Mouse (Mus musculus) G1E (cell line): ENCODE results near the gene Klhl32. TPM values are rescaled to one million over a fixed set of nuclear protein-coding genes. Genes with fewer than 3 reads are reported as not detected.

ENCODE experiments used
- ATAC-seq: 2 replicates; pipeline ENCODE4 v1.8.0; 2016; ENCODE audit warnings: mild to moderate bottlenecking; ENCODE audit not compliant: insufficient number of reproducible peaks, poor library complexity, low FRiP score, severe bottlenecking; ENCODE audit errors: extremely low read depth
- DNase-seq: peaks from one replicate; pipeline ENCODE4 v3.0.0; 2012; ENCODE audit warnings: low spot score
- H3K27me3 ChIP-seq: 2 replicates; pipeline ENCODE4 v1.6.1; 2012; ENCODE audit warnings: mild to moderate bottlenecking, low read length, inconsistent platforms; ENCODE audit not compliant: insufficient read depth
- H3K36me3 ChIP-seq: replicated peaks from 2 replicates; pipeline ENCODE3; 2012; ENCODE audit warnings: mild to moderate bottlenecking, inconsistent platforms
- H3K4me1 ChIP-seq: 2 replicates; pipeline ENCODE4 v1.6.1; 2012; ENCODE audit warnings: low read depth, low read length, inconsistent platforms, mixed read lengths; ENCODE audit not compliant: insufficient read depth
- H3K4me3 ChIP-seq: 2 replicates; pipeline ENCODE4 v1.5.1; 2012; ENCODE audit warnings: low read depth, mild to moderate bottlenecking, inconsistent platforms, low read length, moderate library complexity, mixed read lengths
- H3K9me3 ChIP-seq: replicated peaks from 2 replicates; pipeline ENCODE4 v1.6.1; 2012; ENCODE audit warnings: inconsistent platforms
- CTCF ChIP-seq: IDR thresholded peaks from 2 replicates; pipeline ENCODE4 v1.5.1; 2012; ENCODE audit warnings: low read depth, low read length, inconsistent platforms, mixed read lengths
- GATA1 ChIP-seq: IDR thresholded peaks from 2 replicates; pipeline ENCODE4 v1.6.1; 2012; ENCODE audit warnings: borderline replicate concordance, low read length, inconsistent platforms, mixed read lengths
- GATA2 ChIP-seq: IDR thresholded peaks from 2 replicates; pipeline ENCODE4 v1.6.1; 2012; ENCODE audit warnings: low read depth, low read length, inconsistent platforms, borderline replicate concordance
- POLR2AphosphoS5 ChIP-seq: IDR thresholded peaks from 2 replicates; pipeline ENCODE4 v1.6.1; 2012; ENCODE audit warnings: low read depth, low read length, inconsistent platforms; ENCODE audit not compliant: insufficient replicate concordance
- TAL1 ChIP-seq: conservative IDR thresholded peaks from 2 replicates; pipeline ENCODE4 v1.6.1; 2012; ENCODE audit warnings: low read depth, low read length, inconsistent platforms, mixed read lengths
- polyA plus RNA-seq: library from polyadenylated mRNA; stranded (reverse); fragments of >175 nt; gene quantifications from 2 replicates; pipeline ENCODE4 v1.2.3, GENCODE M21; 2012
- total RNA-seq, 2 experiments: library from RNA; stranded (forward) in 1 of 2; stranded (reverse) in 1 of 2; fragments of 200-1000 nt in 1 of 2; fragments of >200 nt in 1 of 2; fragmentation: Nextera tagmentation in 1 of 2; gene quantifications; 2 replicates each; pipeline ENCODE4 v1.2.3; 2014 to 2017

The Klhl32 gene
- total and polyA plus RNA-seq, 3 experiments = 0.02 to 0.05 TPM; not detected in 1

DNA sequence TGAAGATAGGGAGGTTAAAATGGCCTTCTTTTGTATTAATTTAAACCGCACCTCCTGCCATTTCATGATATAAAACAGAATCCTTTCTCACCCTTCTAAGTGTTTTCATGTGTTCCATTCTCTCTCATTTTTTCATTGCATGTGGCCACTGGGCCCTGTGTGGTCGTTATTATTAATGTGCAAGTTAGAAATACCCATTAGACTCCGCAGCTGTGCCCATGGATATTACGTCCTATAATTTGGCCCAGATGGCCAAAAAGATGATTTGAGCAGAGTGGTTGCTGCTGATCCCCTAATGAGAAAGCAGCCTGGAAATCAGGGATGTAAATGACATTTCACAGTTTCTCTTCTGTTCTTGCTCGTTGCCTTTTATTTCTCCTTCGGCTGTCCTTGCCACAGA lies 12.4 kb downstream of the Klhl32 start:
- ATAC-seq = no peak
- no peaks in the 10 kb centered on the region for H3K9me3 ChIP-seq
- no peak for DNase-seq
- no peak overlapping the region for H3K4me3 ChIP-seq
- no peaks in the 10 kb centered on the region for H3K4me1 ChIP-seq
- H3K36me3 ChIP-seq = no peaks in the 10 kb centered on the region
- TF ChIP-seq TAL1 (no peak), POLR2AphosphoS5 (no peak), CTCF (no peak), GATA1 (no peak), GATA2 (no peak)
- H3K27me3 ChIP-seq = no peaks in the 10 kb centered on the region

DNA sequence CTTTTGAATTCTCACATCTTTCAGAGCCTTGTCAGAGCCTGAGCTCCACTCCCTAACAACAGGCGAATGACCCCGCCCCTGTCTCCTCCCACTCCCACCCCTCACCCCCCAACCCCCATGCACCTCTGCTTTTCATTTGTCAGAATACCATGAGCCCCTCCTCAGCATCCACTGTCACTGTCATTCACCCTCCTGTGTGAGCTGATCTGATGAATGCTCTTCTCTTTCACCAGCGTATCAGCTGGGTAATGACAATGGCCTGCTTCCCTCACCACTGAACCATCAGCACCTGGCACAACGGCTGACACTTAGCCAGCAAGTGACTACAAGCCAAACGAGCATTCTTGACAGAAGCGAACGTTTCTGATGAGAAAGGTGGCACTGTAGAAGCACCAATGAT lies 15.4 kb downstream of the Klhl32 start:
- ATAC-seq = no peak
- no peak for DNase-seq
- Histone ChIP-seq H3K36me3 (no peaks in the 10 kb centered on the region), H3K4me3 (no peak overlapping the region), H3K4me1 (no peaks in the 10 kb centered on the region), H3K9me3 (no peaks in the 10 kb centered on the region), H3K27me3 (no peaks in the 10 kb centered on the region)
- no peak for TF ChIP-seq POLR2AphosphoS5
- TF ChIP-seq TAL1 = no peak
- no peak for TF ChIP-seq GATA1
- TF ChIP-seq CTCF = no peak
- TF ChIP-seq GATA2 = no peak

DNA sequence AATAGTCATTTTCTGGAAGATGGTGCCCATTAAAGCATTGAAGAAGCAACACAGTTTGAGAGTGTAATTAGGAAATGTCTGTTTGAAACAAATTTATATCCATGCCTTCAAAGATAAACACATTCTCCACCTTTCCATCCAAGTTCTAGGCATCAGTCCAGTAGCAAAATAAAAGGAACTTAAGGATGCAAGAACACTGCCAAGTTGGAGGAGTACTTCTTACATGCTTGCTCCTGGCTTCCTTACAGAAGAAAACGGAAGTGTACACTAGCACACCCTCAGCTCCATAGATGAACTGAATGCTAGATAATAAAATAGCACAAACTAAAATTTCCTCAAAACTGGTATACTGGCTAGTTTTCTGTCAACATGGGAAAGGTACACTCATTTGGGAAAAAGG lies 42.6 kb downstream of the Klhl32 start:
- H3K9me3 ChIP-seq = no peaks in the 10 kb centered on the region
- DNase-seq (no peak), ATAC-seq (no peak)

DNA sequence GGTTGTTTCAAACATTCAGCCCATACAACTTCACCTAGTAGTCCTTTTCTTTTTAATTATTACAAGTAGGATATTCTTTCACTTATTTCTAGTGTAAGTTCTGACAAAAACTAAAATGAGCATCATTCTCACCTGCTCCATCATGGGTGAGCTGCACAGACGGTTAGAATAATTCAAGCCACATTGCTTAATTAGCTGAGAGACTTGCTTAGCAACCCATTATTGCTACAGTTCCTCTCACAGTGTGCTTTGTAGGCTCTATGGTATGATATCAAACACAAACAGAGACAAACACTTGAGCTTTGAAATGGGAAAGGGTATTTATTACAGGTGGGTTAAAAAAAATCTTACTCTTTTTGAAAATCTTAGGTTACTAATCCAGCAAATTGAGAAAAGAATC lies 49.0 kb downstream of the Klhl32 start:
- Histone ChIP-seq H3K9me3 (no peaks in the 10 kb centered on the region), H3K4me1 (no peaks in the 10 kb centered on the region), H3K4me3 (no peak overlapping the region), H3K27me3 (peaks cover 3% of the 10 kb centered on the region; the same call in 1 of the 2 replicates), H3K36me3 (no peaks in the 10 kb centered on the region)
- DNase-seq (no peak), ATAC-seq (no peak)
- TF ChIP-seq POLR2AphosphoS5 (no peak), GATA2 (no peak), GATA1 (no peak), CTCF (no peak), TAL1 (no peak)

More for the DNA sequence above, 42.6 kb downstream of the Klhl32 start:
- TF ChIP-seq GATA2 = no peak
- no peak for TF ChIP-seq POLR2AphosphoS5
- no peak for TF ChIP-seq TAL1
- no peak for TF ChIP-seq CTCF
- no peak for TF ChIP-seq GATA1
- Histone ChIP-seq H3K4me1 (no peaks in the 10 kb centered on the region), H3K27me3 (no peaks in the 10 kb centered on the region), H3K36me3 (no peaks in the 10 kb centered on the region), H3K4me3 (no peak overlapping the region)

DNA sequence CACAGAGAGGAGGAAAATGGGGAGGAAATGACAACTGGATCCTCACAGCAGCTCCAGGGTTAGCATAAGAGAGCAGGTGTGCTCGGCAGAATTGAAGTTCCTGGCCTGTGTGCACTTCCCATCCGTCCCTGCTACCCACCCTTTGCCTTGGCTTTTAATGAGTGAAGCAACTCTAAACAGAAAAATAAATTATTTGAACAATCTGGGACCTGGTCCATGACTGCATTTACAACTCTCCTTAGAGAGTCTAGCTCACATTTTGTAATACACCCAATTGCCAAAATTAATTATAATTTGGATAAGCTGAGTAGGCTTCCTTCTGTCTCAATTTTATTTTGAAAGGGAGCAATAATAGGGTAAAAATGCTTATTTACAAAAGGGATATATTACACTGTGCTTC lies 49.6 kb downstream of the Klhl32 start:
- Histone ChIP-seq H3K36me3 (no peaks in the 10 kb centered on the region), H3K27me3 (peaks cover 3% of the 10 kb centered on the region; the same call in 1 of the 2 replicates), H3K4me3 (no peak overlapping the region), H3K4me1 (no peaks in the 10 kb centered on the region), H3K9me3 (no peaks in the 10 kb centered on the region)
- DNase-seq (no peak), ATAC-seq (no peak)
- TF ChIP-seq GATA2 (no peak), POLR2AphosphoS5 (no peak), TAL1 (no peak), GATA1 (no peak), CTCF (no peak)

DNA sequence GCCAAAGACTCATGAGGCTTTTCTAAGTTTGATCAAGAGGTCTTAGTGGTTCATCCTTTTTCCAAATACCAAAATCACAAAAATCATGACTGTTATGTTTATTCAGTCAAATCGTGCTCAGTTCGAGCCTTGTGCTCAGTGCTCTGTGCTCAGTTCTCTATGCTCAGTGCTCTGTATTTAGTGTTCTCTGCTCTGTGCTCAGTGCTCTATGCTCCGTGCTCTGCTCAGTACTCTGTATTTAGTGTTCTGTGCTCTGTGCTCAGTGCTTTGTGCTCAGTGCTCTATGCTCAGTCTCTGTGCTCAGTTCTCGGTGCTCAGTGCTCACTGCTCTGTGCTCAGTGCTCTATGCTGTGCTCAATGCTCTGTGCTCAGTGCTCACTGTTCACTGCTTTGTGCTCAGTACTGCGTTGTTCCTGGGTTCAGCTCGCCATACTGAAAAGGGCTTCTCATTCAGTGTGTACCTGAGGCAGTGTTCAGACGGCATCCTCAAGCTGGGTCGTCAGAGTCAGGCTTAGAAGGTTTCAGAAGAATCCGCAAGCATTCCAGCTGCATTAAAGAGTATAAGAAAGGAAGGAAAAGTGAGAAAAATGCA lies 50.5 kb downstream of the Klhl32 start:
- no peak for ATAC-seq
- H3K4me3 ChIP-seq = no peak overlapping the region
- H3K36me3 ChIP-seq = no peaks in the 10 kb centered on the region
- no peak for TF ChIP-seq GATA1
- no peak for TF ChIP-seq CTCF
- no peak for TF ChIP-seq TAL1
- TF ChIP-seq GATA2 = no peak
- TF ChIP-seq POLR2AphosphoS5 = no peak
- no peak for DNase-seq
- no peaks in the 10 kb centered on the region for H3K9me3 ChIP-seq
- H3K27me3 ChIP-seq = peaks cover 3% of the 10 kb centered on the region; the same call in 1 of the 2 replicates
- H3K4me1 ChIP-seq = no peaks in the 10 kb centered on the region

DNA sequence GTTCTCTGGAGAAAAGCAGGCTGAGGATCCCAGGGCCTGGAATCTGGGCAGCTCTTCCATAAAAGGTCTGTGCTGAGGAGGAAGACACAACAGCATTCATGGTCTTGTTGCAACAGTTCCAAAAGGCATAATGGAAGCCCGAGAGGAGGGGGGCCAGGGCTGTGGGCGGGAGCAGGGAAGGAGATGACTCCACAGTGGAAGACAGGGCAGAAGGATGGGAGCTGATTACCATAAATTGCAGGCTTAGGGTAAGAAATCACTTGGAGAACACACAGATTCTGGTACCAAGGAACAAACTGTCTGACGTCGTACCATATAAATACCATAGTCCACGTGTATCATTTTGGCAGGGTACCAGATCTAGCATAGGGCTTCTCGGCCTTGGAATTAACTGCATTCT lies 51.9 kb downstream of the Klhl32 start:
- ATAC-seq = no peak
- no peaks in the 10 kb centered on the region for H3K4me1 ChIP-seq
- H3K27me3 ChIP-seq = peaks cover 3% of the 10 kb centered on the region; the same call in 1 of the 2 replicates

More for the DNA sequence above, 51.9 kb downstream of the Klhl32 start:
- TF ChIP-seq GATA1 = no peak
- no peak for TF ChIP-seq POLR2AphosphoS5
- TF ChIP-seq CTCF = no peak
- no peak for TF ChIP-seq GATA2
- no peak for TF ChIP-seq TAL1
- Histone ChIP-seq H3K4me3 (no peak overlapping the region), H3K9me3 (no peaks in the 10 kb centered on the region), H3K36me3 (no peaks in the 10 kb centered on the region)
- no peak for DNase-seq
